Mouse (Mus musculus) stomach, embryonic 16.5 days (tissue): ENCODE data around the gene C2cd4c. TPM values are rescaled to one million over a fixed set of nuclear protein-coding genes. Genes with fewer than 3 reads are reported as not detected.
A peak's percentile ranks its signal among the peaks of the same experiment; 100 is the strongest.

Source experiments
- ATAC-seq: fragments of 200-750 bp; cut with Nextera tagmentation; 2 replicates; pipeline ENCODE4 v1.8.0; 2017; ENCODE audit warnings: moderate number of reproducible peaks, moderate TSS enrichment; ENCODE audit not compliant: insufficient read depth, low FRiP score
- H3K27ac ChIP-seq: fragments of 300-500 bp; sonication (generic); 2 replicates; pipeline ENCODE4 v1.5.1; 2014; ENCODE audit warnings: low read length
- H3K27me3 ChIP-seq: fragments of 300-500 bp; sonication (generic); 2 replicates; pipeline ENCODE4 v1.6.1; 2014; ENCODE audit warnings: low read length, control low read depth, mixed read lengths; ENCODE audit not compliant: control insufficient read depth, insufficient read depth
- H3K36me3 ChIP-seq: fragments of 300-500 bp; sonication (generic); 2 replicates; pipeline ENCODE4 v1.6.1; 2014; ENCODE audit warnings: low read length; ENCODE audit not compliant: control insufficient read depth, insufficient read depth
- H3K4me1 ChIP-seq: fragments of 300-500 bp; sonication (generic); 2 replicates; pipeline ENCODE4 v1.6.1; 2014; ENCODE audit warnings: low read length, control low read depth, mixed read lengths; ENCODE audit not compliant: control insufficient read depth, insufficient read depth
- H3K4me2 ChIP-seq: fragments of 300-500 bp; sonication (generic); 2 replicates; pipeline ENCODE4 v1.6.1; 2014; ENCODE audit warnings: low read depth, low read length, mixed read lengths
- H3K4me3 ChIP-seq: fragments of 300-500 bp; sonication (generic); replicated peaks from 2 replicates; pipeline ENCODE4 v1.5.1; 2014; ENCODE audit warnings: mild to moderate bottlenecking, low read length
- H3K9ac ChIP-seq: fragments of 300-500 bp; sonication (generic); 2 replicates; pipeline ENCODE4 v1.6.1; 2014; ENCODE audit warnings: low read length
- H3K9me3 ChIP-seq: fragments of 300-500 bp; sonication (generic); replicated peaks from 2 replicates; pipeline ENCODE4 v1.6.1; 2016; ENCODE audit warnings: low read length, control low read depth; ENCODE audit not compliant: control insufficient read depth
- WGBS: fragments of 180-500 bp; shearing (Covaris S2); extraction: QIAGEN DNeasy Blood & Tissue Kit; methylation state at CpG from one replicate; pipeline ENCODE4 v1.1.7; 2014; 5-methylcytosine and 5-hydroxymethylcytosine counted together
- polyA plus RNA-seq: library from polyadenylated mRNA; unstranded; fragments of >200 nt; fragmentation: Nextera tagmentation; extraction: Ambion mirVana; gene quantifications from 2 replicates; pipeline ENCODE4 v1.2.1, GENCODE M21; 2015

The C2cd4c gene
- polyA plus RNA-seq, 1 experiment from 2014 or later = 0.03 TPM

DNA sequence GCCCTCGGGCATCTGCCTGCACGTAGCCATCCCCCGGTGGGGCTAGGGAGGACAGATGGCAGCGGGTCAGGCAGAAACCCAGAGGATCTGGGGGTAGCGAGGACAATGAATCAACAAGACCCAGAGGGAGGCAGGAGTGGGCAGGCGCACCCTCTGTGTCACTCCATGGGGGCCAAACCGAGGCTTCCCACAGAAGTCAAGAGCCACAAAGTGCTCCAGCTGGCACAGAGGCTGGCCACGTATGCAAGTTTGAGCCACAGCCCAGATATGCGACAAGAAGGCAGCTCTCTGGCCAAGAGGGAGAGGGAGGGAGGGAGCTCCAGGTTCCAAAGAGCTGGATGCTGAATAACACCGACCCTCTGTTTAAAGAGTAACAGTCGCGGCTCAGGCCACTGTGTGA, 10.1 kb upstream of the C2cd4c start:
- no peak for ATAC-seq
- Histone ChIP-seq H3K4me3 (no peak overlapping the region), H3K9ac (no peak overlapping the region), H3K36me3 (no peaks in the 10 kb centered on the region), H3K4me2 (no peak overlapping the region), H3K27ac (no peak overlapping the region), H3K27me3 (no peaks in the 10 kb centered on the region), H3K9me3 (no peaks in the 10 kb centered on the region), H3K4me1 (no peaks in the 10 kb centered on the region)
- WGBS = 68% methylated on average over 12 of the region's 12 CpGs

DNA sequence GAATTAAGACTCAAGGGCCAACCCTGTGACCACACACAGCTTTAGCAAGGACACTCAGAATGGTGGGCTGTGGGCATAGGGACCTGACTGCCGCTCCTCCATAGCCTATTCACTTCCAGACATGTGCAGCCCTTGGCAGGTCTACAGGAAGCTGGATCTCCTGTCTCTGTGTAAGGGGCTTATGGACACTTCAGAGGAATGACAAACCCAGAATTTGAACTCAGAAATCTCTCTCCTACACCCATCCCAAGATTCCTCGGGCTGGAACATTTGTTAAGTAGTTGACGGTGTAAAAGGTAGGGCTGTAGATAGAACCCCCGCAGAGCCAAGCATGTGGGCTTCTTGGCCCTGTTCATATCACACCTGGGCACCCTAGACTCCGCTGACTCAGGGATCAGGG, 2.6 kb upstream of the C2cd4c start:
- Histone ChIP-seq H3K9ac (no peak overlapping the region), H3K4me2 (no peak overlapping the region), H3K27ac (no peak overlapping the region), H3K9me3 (no peaks in the 10 kb centered on the region), H3K36me3 (no peaks in the 10 kb centered on the region), H3K4me1 (peaks cover 6% of the 10 kb centered on the region; the same call in 1 of the 2 replicates), H3K27me3 (peaks cover 22% of the 10 kb centered on the region), H3K4me3 (no peak overlapping the region)
- no peak for ATAC-seq
- 86% methylated on average over 5 of the region's 5 CpGs for WGBS

DNA sequence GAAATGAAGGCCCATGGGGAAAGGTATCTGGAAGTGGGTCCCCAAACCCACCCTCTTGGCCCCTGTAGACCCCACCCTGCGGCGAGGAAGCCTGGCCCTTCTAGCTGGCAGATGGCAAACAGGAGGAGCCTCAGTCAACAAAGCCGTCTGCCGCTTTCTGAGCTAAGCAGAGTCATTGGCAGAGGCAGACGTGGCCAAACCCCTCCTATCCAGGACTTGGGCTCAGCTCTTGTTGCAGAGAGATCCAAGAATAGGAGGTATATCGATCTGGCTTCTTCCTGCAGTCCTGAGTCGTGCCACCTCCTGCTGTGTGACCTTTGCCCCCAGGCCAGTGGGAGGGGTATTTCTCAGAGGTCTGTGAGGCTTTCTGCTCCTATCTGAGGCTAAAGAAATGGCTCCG, 2.0 kb upstream of the C2cd4c start:
- Histone ChIP-seq H3K4me3 (no peak overlapping the region), H3K27ac (no peak overlapping the region), H3K27me3 (peaks cover 24% of the 10 kb centered on the region), H3K36me3 (no peaks in the 10 kb centered on the region), H3K4me2 (no peak overlapping the region), H3K4me1 (peaks cover 6% of the 10 kb centered on the region; the same call in 1 of the 2 replicates), H3K9ac (no peak overlapping the region), H3K9me3 (no peaks in the 10 kb centered on the region)
- ATAC-seq = no peak
- 14% methylated on average over 8 of the region's 8 CpGs for WGBS

DNA sequence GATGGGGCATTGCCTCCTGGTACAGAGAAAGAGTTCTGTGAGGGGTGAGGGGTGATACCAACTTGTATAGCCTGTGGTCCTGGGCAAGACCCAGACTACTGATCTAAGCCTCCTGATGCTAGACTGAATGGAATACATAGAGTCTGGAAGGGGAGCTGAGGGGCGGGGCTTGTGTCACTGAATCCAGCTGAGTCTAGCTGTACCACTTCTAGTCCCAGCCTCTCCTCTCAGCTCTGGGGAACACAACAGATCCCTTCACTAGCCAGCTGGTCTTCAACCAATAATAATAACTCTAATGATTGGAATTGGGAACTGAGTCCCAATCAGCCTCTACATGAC, 449 bp upstream of the C2cd4c start:
- H3K9ac ChIP-seq = no peak overlapping the region
- H3K27ac ChIP-seq = no peak overlapping the region
- no peaks in the 10 kb centered on the region for H3K36me3 ChIP-seq
- H3K27me3 ChIP-seq = peaks cover 24% of the 10 kb centered on the region
- ATAC-seq = peak; percentile 48
- peaks cover 6% of the 10 kb centered on the region; the same call in 1 of the 2 replicates for H3K4me1 ChIP-seq
- H3K4me3 ChIP-seq = peak overlapping the region; percentile 62
- 90% methylated on average over 1 of the region's 1 CpGs for WGBS
- no peaks in the 10 kb centered on the region for H3K9me3 ChIP-seq
- H3K4me2 ChIP-seq = peak overlapping the region; percentile 99

DNA sequence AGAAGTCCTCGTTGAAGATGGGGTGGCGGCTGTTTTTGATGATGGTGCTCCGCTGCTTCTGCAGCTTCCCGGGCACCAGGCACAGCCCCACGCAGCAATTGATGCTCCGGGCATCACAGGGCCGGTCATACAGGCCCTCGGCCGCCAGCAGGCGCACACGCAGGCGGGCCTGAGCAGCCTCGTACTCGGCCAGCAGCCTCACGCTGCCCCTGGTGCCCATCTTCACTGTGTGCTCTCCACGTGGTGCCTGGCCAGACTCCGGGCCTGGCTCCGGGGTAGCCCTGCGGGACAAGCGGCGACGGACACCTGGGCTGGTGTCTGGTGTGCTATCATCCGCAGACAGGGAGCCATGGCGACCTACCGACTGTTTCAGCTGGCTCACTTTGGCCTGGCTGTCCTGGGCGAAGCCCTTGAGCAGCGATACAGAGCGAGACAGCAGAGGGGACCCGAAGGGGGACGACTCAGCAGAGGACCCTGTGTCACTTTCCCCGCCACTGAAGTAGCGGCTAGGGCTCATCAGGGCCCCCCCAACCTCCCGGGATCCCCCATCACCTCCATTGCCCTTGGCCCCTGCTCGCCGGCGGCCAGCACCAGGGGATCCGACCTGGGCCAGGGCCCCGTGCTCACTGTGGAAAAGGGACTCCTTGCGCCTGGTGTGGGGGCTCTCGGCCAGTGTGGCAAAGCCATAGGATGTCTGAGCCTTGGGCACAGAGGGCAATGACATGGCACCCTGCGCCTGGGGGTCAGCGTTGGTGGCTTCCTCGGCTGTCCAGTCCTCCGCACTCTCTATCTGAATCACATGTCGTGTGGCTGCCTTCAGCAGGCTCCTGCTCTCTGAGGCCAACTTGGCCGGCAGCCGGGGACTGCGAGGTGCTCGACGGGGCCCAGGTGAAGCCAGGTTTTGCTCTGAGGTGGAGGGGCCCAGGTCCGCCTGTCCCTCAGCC, 1.4 kb downstream of the C2cd4c start:
- Histone ChIP-seq H3K4me1 (peaks cover 6% of the 10 kb centered on the region; the same call in 1 of the 2 replicates), H3K27me3 (peaks cover 24% of the 10 kb centered on the region), H3K4me3 (peak overlapping the region; percentile 12; the same call in 1 of the 2 replicates), H3K9me3 (no peaks in the 10 kb centered on the region), H3K9ac (0 out of 2 replicates have a peak overlapping the region, but pooled peaks have one; percentile 5), H3K36me3 (no peaks in the 10 kb centered on the region), H3K4me2 (0 out of 2 replicates have a peak overlapping the region, but pooled peaks have one; percentile 5), H3K27ac (no peak overlapping the region)
- WGBS = 16% methylated on average over 51 of the region's 51 CpGs
- ATAC-seq = no peak

DNA sequence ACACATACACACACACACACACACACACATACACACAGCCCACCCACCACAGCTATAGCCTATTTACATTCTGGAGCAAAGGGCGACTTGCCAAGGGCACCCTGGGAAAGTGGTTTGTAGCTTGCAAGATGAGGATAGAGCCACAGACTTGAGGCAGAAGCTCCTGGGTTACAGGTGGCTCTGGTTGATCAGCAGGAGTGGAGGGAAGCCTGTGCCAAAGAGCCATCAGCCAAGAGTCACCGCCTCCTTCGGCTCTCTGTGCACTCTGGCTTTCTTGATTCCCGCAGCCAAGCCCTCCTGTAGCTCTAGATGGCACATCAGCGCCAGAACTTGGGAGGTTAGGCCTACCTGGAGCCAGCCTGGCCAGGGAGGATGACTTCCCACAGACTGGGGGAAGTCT, 2.5 kb downstream of the C2cd4c start:
- Histone ChIP-seq H3K27me3 (peaks cover 24% of the 10 kb centered on the region), H3K4me1 (peaks cover 6% of the 10 kb centered on the region; the same call in 1 of the 2 replicates), H3K4me3 (no peak overlapping the region), H3K9me3 (no peaks in the 10 kb centered on the region), H3K36me3 (no peaks in the 10 kb centered on the region), H3K4me2 (no peak overlapping the region), H3K27ac (no peak overlapping the region), H3K9ac (no peak overlapping the region)
- no peak for ATAC-seq
- WGBS = 42% methylated on average over 5 of the region's 5 CpGs

DNA sequence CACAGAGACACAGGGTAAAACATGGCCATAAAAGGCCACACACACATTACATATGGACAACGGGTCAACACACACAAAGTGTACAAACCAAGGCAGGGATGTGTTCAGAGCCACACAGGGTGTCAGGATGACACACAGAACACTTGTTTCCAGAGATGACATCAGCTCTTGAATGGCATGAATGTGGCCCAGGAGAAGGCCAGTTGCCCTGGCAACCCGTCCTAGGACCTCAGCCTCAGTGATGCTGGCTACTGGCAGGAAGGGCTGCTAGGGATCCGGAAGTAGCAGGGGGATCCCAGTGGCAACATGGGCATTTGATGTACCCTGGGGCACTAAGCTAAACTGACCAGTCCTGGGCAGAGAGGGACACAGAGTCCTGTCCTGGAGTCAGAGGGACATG, 4.5 kb downstream of the C2cd4c start:
- Histone ChIP-seq H3K4me2 (no peak overlapping the region), H3K9me3 (no peaks in the 10 kb centered on the region), H3K36me3 (no peaks in the 10 kb centered on the region), H3K4me3 (no peak overlapping the region), H3K4me1 (peaks cover 6% of the 10 kb centered on the region; the same call in 1 of the 2 replicates), H3K27ac (no peak overlapping the region), H3K9ac (no peak overlapping the region), H3K27me3 (peaks cover 24% of the 10 kb centered on the region)
- no peak for ATAC-seq
- WGBS = 85% methylated on average over 3 of the region's 3 CpGs

DNA sequence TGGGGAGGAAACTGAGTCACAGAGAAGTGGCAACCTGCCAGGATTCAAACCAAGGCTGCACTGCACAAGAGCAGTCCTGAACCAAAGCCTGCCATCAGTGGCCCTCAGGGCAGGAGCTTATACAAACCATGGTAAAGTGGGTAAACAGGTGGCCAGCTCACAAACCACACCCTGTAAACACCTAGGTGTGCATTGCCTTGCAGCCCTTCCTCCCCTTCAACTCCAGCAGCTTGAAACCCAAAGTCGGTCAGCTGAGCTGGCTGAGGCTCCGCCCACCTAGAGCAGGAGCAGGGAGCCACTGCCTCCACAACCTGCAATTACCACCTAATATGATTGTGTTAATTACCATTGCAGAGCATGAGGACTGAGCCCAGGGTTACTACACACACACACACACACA, 5.9 kb downstream of the C2cd4c start:
- 35% methylated on average over 2 of the region's 2 CpGs for WGBS
- ATAC-seq = peak; percentile 51; the same call in 1 of the 2 replicates

DNA sequence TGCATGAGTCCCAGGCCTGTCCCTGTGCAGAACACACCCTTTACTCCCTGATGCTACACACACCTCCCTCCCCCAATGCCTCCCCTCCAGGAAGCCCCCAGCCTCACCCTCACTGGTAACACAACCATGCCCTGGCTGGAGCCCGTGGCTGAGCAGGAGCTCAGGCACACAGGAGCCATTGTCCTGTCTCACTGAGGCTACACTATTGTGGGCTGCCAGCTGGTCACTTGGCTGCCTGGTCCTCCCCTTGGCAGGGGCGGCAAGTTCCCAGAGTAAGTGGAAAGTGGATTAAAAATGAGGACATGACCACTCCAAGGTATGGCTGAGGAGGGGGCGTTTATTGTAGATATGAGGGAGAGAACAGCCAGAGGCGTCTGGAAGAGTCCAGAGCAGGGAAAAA, 7.3 kb downstream of the C2cd4c start:
- Histone ChIP-seq H3K4me2 (no peak overlapping the region), H3K4me3 (no peak overlapping the region), H3K9ac (no peak overlapping the region), H3K4me1 (no peaks in the 10 kb centered on the region), H3K9me3 (no peaks in the 10 kb centered on the region), H3K27me3 (peaks cover 4% of the 10 kb centered on the region; the same call in 1 of the 2 replicates), H3K36me3 (no peaks in the 10 kb centered on the region), H3K27ac (no peak overlapping the region)
- WGBS = 53% methylated on average over 4 of the region's 4 CpGs
- ATAC-seq = no peak

More for the DNA sequence above, 5.9 kb downstream of the C2cd4c start:
- H3K9ac ChIP-seq = no peak overlapping the region
- peaks cover 6% of the 10 kb centered on the region; the same call in 1 of the 2 replicates for H3K4me1 ChIP-seq
- no peaks in the 10 kb centered on the region for H3K9me3 ChIP-seq
- H3K36me3 ChIP-seq = no peaks in the 10 kb centered on the region
- H3K4me3 ChIP-seq = no peak overlapping the region
- no peak overlapping the region for H3K4me2 ChIP-seq
- peaks cover 17% of the 10 kb centered on the region for H3K27me3 ChIP-seq
- H3K27ac ChIP-seq = no peak overlapping the region
